18 mouse cellular contexts compared by ENCODE assay signal in the genomic region with DNA sequence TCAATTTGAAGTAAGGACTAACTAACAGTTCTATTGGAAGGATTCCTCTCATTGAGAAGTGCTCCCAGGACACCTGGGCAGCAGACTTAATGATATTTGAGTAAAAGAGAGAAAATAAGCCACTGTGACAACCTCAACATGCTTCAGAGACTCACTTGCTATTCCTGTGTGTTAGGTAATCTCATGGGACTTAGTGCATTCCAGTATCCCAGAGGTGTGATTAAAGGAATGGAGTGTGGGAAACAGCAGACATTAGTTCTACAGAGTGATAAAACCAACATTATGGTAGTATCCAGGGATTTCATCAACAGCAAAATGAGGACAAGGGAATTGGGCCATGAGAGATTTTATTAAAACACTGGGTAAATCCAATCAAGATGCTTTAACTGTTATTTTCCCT.
"Had no signal": no experiment of that assay in that cellular context is flagged by ENCODE, and none has a peak within 500 bp of the region (broad histone marks: within the 10 kb centered on the region; RNA-seq: fewer than 3 reads in every experiment).

No protein-coding gene starts in this region.

- H3K9ac ChIP-seq: liver, embryonic 14.5 days; lung, embryonic 14.5 days; midbrain, embryonic 12.5 days; midbrain, embryonic 15.5 days; neural tube, embryonic 12.5 days had no signal

- H3K27ac ChIP-seq: liver, embryonic 14.5 days; midbrain, embryonic 10.5 days; midbrain, embryonic 12.5 days; midbrain, embryonic 15.5 days; neural tube, embryonic 12.5 days had no signal

- H3K4me3 ChIP-seq: midbrain, embryonic 10.5 days; midbrain, embryonic 12.5 days; midbrain, embryonic 15.5 days; myocyte; neural tube, embryonic 12.5 days had no signal

- H3K36me3 ChIP-seq: midbrain, embryonic 10.5 days; midbrain, embryonic 12.5 days; midbrain, embryonic 15.5 days; neural tube, embryonic 12.5 days had no signal

- DNase-seq: lung, adult 18-20 months; lung, embryonic 14.5 days; lung, postnatal 10 days; lung, postnatal 4 days; retina, postnatal 1 day; right cerebral cortex, adult 18-20 months; right cerebral cortex, postnatal 25 days; right cerebral cortex, postnatal 4 days; spleen, adult 18-20 months; thymus, adult 18-20 months; thymus, postnatal 14 days; thymus, postnatal 36 days had no signal

- H3K27me3 ChIP-seq: midbrain, embryonic 12.5 days; midbrain, embryonic 15.5 days; neural tube, embryonic 12.5 days had no signal

- H3K4me2 ChIP-seq: lung, embryonic 14.5 days; midbrain, embryonic 12.5 days; midbrain, embryonic 15.5 days; neural tube, embryonic 12.5 days had no signal

- H3K9me3 ChIP-seq: midbrain, embryonic 10.5 days; midbrain, embryonic 12.5 days; midbrain, embryonic 15.5 days; neural tube, embryonic 12.5 days had no signal

- ATAC-seq: midbrain, embryonic 15.5 days had no signal

- H3K4me1 ChIP-seq: midbrain, embryonic 10.5 days; midbrain, embryonic 12.5 days; midbrain, embryonic 15.5 days; neural tube, embryonic 12.5 days had no signal
